Mouse (Mus musculus): ENCODE results near the gene Urgcp.

The Urgcp gene

GRCm38 (mm10) chr11:5785732-5786131 lies 23.6 kb upstream of the Urgcp start:
- no peak for DNase-seq (ENCODE audit: low spot score)

- no peak for DNase-seq (ENCODE audit: low spot score)
These were observed 20.2 kb upstream of the Urgcp start for GRCm38 (mm10) chr11:5782199-5782944.

- DNase-seq (ENCODE audit: low spot score): no peak
These were observed 17.9 kb upstream of the Urgcp start for GRCm38 (mm10) chr11:5780035-5780499.

GRCm38 (mm10) chr11:5778481-5778880 lies 16.3 kb upstream of the Urgcp start:
- no peak for DNase-seq (ENCODE audit: low spot score)

GRCm38 (mm10) chr11:5766019-5766418 lies 3.8 kb upstream of the Urgcp start:
- no peak for DNase-seq (ENCODE audit: low spot score)

- DNase-seq (ENCODE audit: low spot score): no peak
These were observed 432 bp upstream of the Urgcp start for GRCm38 (mm10) chr11:5762633-5762982.

GRCm38 (mm10) chr11:5753755-5754154 lies 8.4 kb downstream of the Urgcp start:
- no peak for DNase-seq (ENCODE audit: low spot score)

GRCm38 (mm10) chr11:5744951-5745350 lies 17.2 kb downstream of the Urgcp start:
- no peak for DNase-seq (ENCODE audit: low spot score)

GRCm38 (mm10) chr11:5742106-5742505 lies 20.1 kb downstream of the Urgcp start:
- no peak for DNase-seq (ENCODE audit: low spot score)

GRCm38 (mm10) chr11:5740965-5741627 lies 21.1 kb downstream of the Urgcp start:
- DNase-seq (ENCODE audit: low spot score): peak; percentile 83

- no peak for DNase-seq (ENCODE audit: low spot score)
These were observed 21.6 kb downstream of the Urgcp start for GRCm38 (mm10) chr11:5740599-5740964.

GRCm38 (mm10) chr11:5739846-5740245 lies 22.3 kb downstream of the Urgcp start:
- no peak for DNase-seq (ENCODE audit: low spot score)

GRCm38 (mm10) chr11:5738888-5739632 lies 23.1 kb downstream of the Urgcp start:
- no peak for DNase-seq (ENCODE audit: low spot score)

- DNase-seq (ENCODE audit: low spot score): no peak
These were observed 25.0 kb downstream of the Urgcp start for GRCm38 (mm10) chr11:5737137-5737536.

GRCm38 (mm10) chr11:5734323-5734722 lies 27.9 kb downstream of the Urgcp start:
- no peak for DNase-seq (ENCODE audit: low spot score)

- DNase-seq (ENCODE audit: low spot score): no peak
These were observed 29.8 kb downstream of the Urgcp start for GRCm38 (mm10) chr11:5732401-5732800.

- DNase-seq (ENCODE audit: low spot score): no peak
These were observed 32.6 kb downstream of the Urgcp start for GRCm38 (mm10) chr11:5729582-5729981.

- no peak for DNase-seq (ENCODE audit: low spot score)
These were observed 43.4 kb downstream of the Urgcp start for GRCm38 (mm10) chr11:5718611-5719354.

- no peak for DNase-seq (ENCODE audit: low spot score)
These were observed 45.1 kb downstream of the Urgcp start for GRCm38 (mm10) chr11:5716938-5717705.

- no peak for DNase-seq (ENCODE audit: low spot score)
These were observed 45.9 kb downstream of the Urgcp start for GRCm38 (mm10) chr11:5716246-5716645.

GRCm38 (mm10) chr11:5715630-5716105 lies 46.5 kb downstream of the Urgcp start, which contains the start of gene Mrps24:
TSS of gene Mrps24 (minus strand) at chr11:5715680.
- DNase-seq (ENCODE audit: low spot score): no peak
